Mouse (Mus musculus) liver, embryonic 12.5 days (tissue): Measurements from ENCODE around the gene Gm20509. TPM values are rescaled to one million over a fixed set of nuclear protein-coding genes. Genes with fewer than 3 reads are reported as not detected.
A peak's percentile ranks its signal among the peaks of the same experiment; 100 is the strongest.
"Not testable (repeated sequence)": the region's sequence is repeated elsewhere in the genome, so short reads cannot be mapped to it uniquely, and the experiment has no call there.

Experiments used
- ATAC-seq: fragments of 200-750 bp; cut with Nextera tagmentation; 2 replicates; pipeline ENCODE4 v1.8.0; 2017; ENCODE audit warnings: moderate number of reproducible peaks, mild to moderate bottlenecking, moderate library complexity
- H3K27ac ChIP-seq: fragments of 300-500 bp; sonication (generic); 2 replicates; pipeline ENCODE4 v1.5.1; 2016; ENCODE audit warnings: mild to moderate bottlenecking
- H3K27me3 ChIP-seq: fragments of 300-500 bp; sonication (generic); replicated peaks from 2 replicates; pipeline ENCODE4 v1.6.1; 2016; ENCODE audit warnings: mild to moderate bottlenecking, moderate library complexity
- H3K36me3 ChIP-seq: fragments of 300-500 bp; sonication (generic); 2 replicates; pipeline ENCODE4 v1.6.1; 2016; ENCODE audit warnings: mild to moderate bottlenecking, moderate library complexity
- H3K4me1 ChIP-seq: fragments of 300-500 bp; sonication (generic); 2 replicates; pipeline ENCODE4 v1.6.1; 2016
- H3K4me2 ChIP-seq: fragments of 300-500 bp; sonication (generic); 2 replicates; pipeline ENCODE4 v1.6.1; 2016; ENCODE audit warnings: mild to moderate bottlenecking, moderate library complexity
- H3K4me3 ChIP-seq: fragments of 300-500 bp; sonication (generic); 2 replicates; pipeline ENCODE4 v1.5.1; 2016; ENCODE audit warnings: mild to moderate bottlenecking, moderate library complexity
- H3K9ac ChIP-seq: fragments of 300-500 bp; sonication (generic); 2 replicates; pipeline ENCODE4 v1.6.1; 2016; ENCODE audit warnings: mild to moderate bottlenecking, moderate library complexity
- H3K9me3 ChIP-seq: fragments of 300-500 bp; sonication (generic); replicated peaks from 2 replicates; pipeline ENCODE4 v1.6.1; 2016; ENCODE audit warnings: mild to moderate bottlenecking, moderate library complexity
- WGBS: fragments of 180-500 bp; shearing (Covaris S2); methylation state at CpG from one replicate; pipeline ENCODE4 v1.1.7; 2016; ENCODE audit not compliant: insufficient replicate concordance; 5-methylcytosine and 5-hydroxymethylcytosine counted together
- polyA plus RNA-seq: library from polyadenylated mRNA; unstranded; fragments of >200 nt; fragmentation: Nextera tagmentation; extraction: Ambion mirVana; gene quantifications from 2 replicates; pipeline ENCODE4 v1.2.1, GENCODE M21; 2016

The Gm20509 gene
- polyA plus RNA-seq, 1 experiment from 2014 or later: not detected

DNA sequence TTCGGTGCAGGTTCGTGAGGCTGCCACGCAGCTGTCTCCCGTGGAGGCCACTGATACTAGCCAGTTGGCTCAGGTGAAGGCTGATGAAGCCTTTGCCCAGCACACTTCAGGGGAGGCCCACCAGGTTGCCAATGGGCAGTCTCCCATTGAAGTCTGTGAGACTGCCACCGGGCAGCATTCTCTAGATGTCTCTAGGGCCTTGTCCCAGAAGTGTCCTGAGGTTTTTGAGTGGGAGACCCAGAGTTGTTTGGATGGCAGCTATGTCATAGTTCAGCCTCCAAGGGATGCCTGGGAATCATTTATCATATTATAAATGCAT is 1.6 kb downstream of the Gm20509 start:
- peak overlapping the region; percentile 74 for H3K4me2 ChIP-seq
- WGBS: 44% methylated on average over 5 of the region's 5 CpGs
- no peak for ATAC-seq
- no peaks in the 10 kb centered on the region for H3K9me3 ChIP-seq
- peak overlapping the region; percentile 45 for H3K4me3 ChIP-seq
- H3K36me3 ChIP-seq: no peaks in the 10 kb centered on the region
- peaks cover 11% of the 10 kb centered on the region for H3K4me1 ChIP-seq
- H3K27ac ChIP-seq: no peak overlapping the region
- H3K9ac ChIP-seq: peak overlapping the region; percentile 29; the same call in 1 of the 2 replicates
- peaks cover 48% of the 10 kb centered on the region for H3K27me3 ChIP-seq

DNA sequence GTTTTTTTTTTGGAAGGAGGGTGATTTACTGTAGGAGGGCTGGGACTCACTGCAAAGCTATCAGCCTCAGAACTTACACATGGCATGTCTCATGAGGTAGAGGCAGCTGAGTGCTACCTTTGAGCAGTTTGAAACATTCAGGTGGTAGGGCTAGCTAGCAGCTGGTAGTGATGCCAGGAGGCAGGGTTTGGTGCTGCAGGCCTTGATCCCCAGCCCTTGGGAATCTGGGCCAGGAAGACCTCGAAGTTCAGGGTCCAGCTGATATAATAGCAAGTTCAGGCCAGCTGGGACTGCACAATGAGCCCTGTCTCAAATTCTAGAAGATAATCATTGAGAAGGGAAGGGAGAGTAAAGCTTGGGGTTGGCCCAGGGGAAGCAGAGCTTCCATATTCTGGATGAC is 2.9 kb downstream of the Gm20509 start:
- Histone ChIP-seq H3K4me1 (peaks cover 11% of the 10 kb centered on the region), H3K4me2 (no peak overlapping the region), H3K27ac (no peak overlapping the region), H3K9ac (no peak overlapping the region), H3K36me3 (no peaks in the 10 kb centered on the region), H3K27me3 (peaks cover 48% of the 10 kb centered on the region), H3K9me3 (no peaks in the 10 kb centered on the region), H3K4me3 (no peak overlapping the region)
- 38% methylated on average over 1 of the region's 1 CpGs for WGBS
- ATAC-seq: no peak

DNA sequence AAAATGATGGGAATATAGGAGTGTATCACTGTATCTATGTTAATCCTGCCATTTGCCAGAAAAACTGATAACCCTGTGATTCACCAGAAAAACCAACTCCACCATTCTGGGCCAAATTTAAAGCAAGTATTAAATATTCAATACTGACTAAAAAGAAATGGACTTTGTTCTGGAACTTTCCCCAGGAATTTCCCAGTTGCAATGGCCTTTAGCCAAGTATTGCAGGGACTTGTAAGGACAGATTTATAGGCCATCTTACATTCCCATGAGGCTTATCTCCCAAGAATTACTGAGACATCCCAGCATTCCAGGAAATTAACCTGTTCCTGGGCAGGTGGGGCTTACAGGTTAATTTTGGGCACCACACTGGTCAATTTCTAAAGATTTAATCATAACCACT is 3.5 kb downstream of the Gm20509 start:
- no peak overlapping the region for H3K4me3 ChIP-seq
- H3K4me2 ChIP-seq: no peak overlapping the region
- H3K36me3 ChIP-seq: no peaks in the 10 kb centered on the region
- no peaks in the 10 kb centered on the region for H3K9me3 ChIP-seq
- peaks cover 11% of the 10 kb centered on the region for H3K4me1 ChIP-seq
- H3K9ac ChIP-seq: no peak overlapping the region
- H3K27ac ChIP-seq: no peak overlapping the region
- peaks cover 48% of the 10 kb centered on the region for H3K27me3 ChIP-seq
- no peak for ATAC-seq

DNA sequence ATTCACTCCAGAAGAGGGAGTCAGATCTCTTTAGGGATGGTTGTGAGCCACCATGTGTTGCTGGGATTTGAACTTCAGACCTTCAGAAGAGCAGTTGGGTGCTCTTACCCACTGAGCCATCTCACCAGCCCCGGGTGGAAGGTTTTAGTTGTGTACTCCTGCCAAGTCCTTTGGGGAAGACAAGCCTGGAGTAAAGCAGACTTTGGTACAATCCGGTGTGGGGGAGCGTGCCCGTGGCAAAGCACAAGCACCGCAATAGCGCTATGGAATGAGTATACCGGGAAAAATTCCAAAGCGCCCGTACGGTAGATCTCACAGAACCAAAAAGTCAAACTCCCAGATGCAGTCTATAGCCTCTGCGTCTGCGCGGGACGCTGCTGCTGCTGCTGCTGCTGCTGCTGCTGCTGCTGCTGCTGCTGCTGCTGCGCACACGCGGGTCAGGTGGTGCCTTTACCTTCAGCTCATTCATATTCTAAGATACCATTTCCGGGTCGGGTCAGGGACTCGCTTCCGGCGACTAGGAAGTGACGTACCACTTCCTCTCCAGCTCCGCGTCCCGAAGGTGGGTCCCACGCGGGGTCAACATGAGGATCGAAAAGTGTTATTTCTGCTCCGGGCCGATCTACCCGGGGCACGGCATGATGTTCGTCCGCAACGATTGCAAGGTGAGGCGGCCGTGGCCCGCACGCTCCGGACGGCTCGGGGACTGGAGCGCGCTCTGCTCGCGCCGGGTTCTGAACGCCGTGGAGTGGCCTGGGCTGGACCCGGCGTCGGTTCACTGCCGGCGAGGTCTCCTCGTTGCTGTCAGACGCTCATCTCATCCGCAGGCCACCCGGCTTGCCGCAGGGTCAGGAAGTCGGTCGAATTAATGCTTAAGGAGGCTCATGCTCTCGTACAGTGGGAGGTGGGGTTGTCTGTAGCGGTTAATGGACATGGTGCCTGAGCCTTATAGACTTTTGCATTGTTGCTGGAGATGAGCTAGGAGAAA is 10.9 kb downstream of the Gm20509 start, which contains the start of gene Rsl24d1:
Gene Rsl24d1, plus strand, starts transcription at position 508 of the 988 bp plus-strand sequence.
- H3K36me3 ChIP-seq: peaks cover 31% of the 10 kb centered on the region
- no peaks in the 10 kb centered on the region for H3K9me3 ChIP-seq
- peaks cover 28% of the 10 kb centered on the region for H3K4me1 ChIP-seq
- H3K27me3 ChIP-seq: no peaks in the 10 kb centered on the region
- H3K4me3 ChIP-seq: peak within 1 kb of the TSS; percentile 94
- 1% methylated on average over 64 of the region's 64 CpGs for whole genome bisulfite sequencing
- H3K9ac ChIP-seq: peak within 1 kb of the TSS; percentile 81
- peak within 1 kb of the TSS; percentile 78 for H3K27ac ChIP-seq
- ATAC-seq: peak; percentile 94
- peak within 1 kb of the TSS; percentile 71 for H3K4me2 ChIP-seq

DNA sequence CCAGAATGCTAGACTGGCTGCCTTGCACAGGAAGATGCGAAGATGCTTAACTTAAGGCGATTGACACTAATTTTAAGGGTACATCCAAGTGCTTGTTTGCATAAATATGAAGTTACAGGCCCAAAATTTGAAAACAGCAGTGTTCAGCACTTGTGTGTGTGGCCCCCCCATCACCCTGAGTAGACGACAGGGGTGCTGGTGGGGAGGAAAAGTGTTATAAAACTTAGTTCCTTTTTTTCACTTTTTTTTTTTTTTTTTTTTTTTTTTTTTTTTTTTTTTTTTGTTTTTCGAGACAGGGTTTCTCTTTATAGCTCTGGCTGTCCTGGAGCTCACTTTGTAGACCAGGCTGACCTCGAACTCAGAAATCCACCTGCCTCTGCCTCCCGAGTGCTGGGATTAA is 14.4 kb downstream of the Gm20509 start:
- H3K9ac ChIP-seq, H3K4me3 ChIP-seq, H3K9me3 ChIP-seq, ATAC-seq, H3K27me3 ChIP-seq, H3K4me2 ChIP-seq, H3K27ac ChIP-seq: not testable (repeated sequence)
- peaks cover 63% of the 10 kb centered on the region for H3K36me3 ChIP-seq
- WGBS: 77% methylated on average over 5 of the region's 6 CpGs
- H3K4me1 ChIP-seq: peaks cover 28% of the 10 kb centered on the region

DNA sequence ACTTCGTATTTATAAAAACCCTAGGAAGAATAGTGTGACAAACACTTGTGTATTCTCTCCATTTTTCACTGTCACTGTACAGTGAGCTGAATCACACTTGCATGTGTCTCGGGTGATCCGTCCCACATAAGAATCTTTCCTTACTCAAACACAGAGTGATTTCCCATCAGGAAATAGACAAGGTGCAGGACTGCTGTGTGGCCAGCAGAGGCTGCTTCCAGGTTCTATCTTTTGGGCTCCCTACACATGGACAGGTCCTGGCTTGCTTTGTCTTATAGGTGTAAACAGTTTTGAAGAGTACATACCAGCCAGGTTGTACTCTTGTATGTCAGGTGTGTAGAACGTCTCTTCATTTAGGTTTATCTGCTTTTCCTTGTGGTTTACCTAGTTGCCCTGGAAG is 15.7 kb downstream of the Gm20509 start:
- Histone ChIP-seq H3K27ac (no peak overlapping the region), H3K9ac (no peak overlapping the region), H3K36me3 (peaks cover 73% of the 10 kb centered on the region), H3K4me2 (no peak overlapping the region), H3K27me3 (no peaks in the 10 kb centered on the region), H3K4me3 (no peak overlapping the region), H3K4me1 (peaks cover 20% of the 10 kb centered on the region), H3K9me3 (no peaks in the 10 kb centered on the region)
- ATAC-seq: no peak
- 79% methylated on average over 4 of the region's 4 CpGs for WGBS

DNA sequence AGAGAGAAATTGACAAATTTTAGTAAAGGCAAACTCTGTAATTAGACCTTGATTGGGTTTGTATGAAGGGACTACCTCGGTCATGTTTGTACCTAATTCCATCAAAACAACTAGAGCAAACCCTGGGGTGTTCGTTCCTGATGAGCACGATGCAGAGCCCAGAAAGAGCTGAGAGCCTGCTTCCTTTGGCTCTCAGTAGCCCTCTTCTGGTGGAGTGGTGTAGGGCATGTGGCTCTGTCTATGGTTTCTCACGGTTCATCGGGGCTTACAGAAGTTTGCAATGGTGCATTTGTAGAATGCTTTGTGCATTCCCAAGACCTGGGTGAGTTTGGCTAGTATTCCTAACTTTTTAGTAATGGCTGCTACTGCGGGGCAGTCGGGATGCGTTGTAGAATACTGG is 19.5 kb downstream of the Gm20509 start:
- H3K9ac ChIP-seq: no peak overlapping the region
- H3K9me3 ChIP-seq: no peaks in the 10 kb centered on the region
- 75% methylated on average over 8 of the region's 8 CpGs for WGBS
- no peak for ATAC-seq
- H3K4me3 ChIP-seq: no peak overlapping the region
- H3K4me2 ChIP-seq: no peak overlapping the region
- H3K27me3 ChIP-seq: no peaks in the 10 kb centered on the region
- no peak overlapping the region for H3K27ac ChIP-seq
- H3K4me1 ChIP-seq: peaks cover 7% of the 10 kb centered on the region; the same call in 1 of the 2 replicates
- peaks cover 91% of the 10 kb centered on the region for H3K36me3 ChIP-seq

DNA sequence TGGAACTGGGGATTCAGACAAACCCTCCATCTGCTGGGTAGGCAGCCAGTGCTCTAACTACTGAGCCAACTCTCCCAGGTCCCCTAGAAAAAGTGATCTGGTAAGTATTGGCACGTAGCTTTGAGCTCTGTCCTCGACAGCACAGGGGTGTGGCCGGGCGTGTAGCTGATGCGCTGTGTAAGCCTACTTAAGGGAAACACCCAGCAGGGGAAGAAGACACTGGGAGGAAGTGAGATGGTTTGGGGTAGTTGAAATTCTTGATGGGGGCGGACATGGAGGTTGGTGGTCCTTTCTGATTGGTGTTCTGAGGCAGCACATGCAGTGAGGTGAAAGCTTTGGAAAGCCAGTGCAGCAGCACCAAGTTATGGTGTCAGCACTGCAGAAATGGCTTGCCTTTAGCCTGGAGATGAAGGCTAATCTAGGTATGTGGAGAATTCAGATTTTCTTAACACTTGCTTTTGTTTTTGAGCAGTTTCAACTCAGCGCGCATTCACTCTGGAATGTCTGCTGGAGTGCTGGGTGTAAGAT is 22.8 kb downstream of the Gm20509 start:
- Histone ChIP-seq H3K4me1 (peaks cover 7% of the 10 kb centered on the region; the same call in 1 of the 2 replicates), H3K4me2 (no peak overlapping the region), H3K36me3 (peaks cover 96% of the 10 kb centered on the region), H3K9me3 (no peaks in the 10 kb centered on the region), H3K9ac (no peak overlapping the region), H3K27ac (no peak overlapping the region), H3K4me3 (no peak overlapping the region), H3K27me3 (no peaks in the 10 kb centered on the region)
- peak; percentile 55; the same call in 1 of the 2 replicates for ATAC-seq
- WGBS: 57% methylated on average over 8 of the region's 8 CpGs

DNA sequence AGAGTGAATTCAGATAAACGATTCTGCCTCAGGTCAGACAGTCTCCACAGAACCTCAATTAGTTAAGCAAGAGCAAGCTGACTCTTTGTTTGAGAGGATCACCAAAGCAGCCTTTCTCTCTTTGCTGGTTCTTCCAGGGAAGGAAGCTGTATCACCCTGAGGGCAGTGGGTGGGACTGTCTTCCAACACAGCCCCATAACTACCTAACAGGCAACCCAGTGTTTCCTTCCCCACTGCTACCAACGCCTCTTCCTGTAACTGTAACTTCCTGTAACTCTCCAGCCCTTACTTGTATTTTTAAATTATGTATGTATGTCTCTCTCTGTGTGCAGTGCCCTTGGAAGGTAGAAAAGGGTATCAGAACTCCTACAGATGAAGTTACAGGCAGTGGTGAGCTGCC is 25.2 kb downstream of the Gm20509 start:
- Histone ChIP-seq H3K36me3 (peaks cover 76% of the 10 kb centered on the region), H3K9me3 (no peaks in the 10 kb centered on the region), H3K27ac (no peak overlapping the region), H3K4me2 (no peak overlapping the region), H3K27me3 (no peaks in the 10 kb centered on the region), H3K4me1 (peaks cover 7% of the 10 kb centered on the region; the same call in 1 of the 2 replicates), H3K4me3 (no peak overlapping the region), H3K9ac (no peak overlapping the region)
- WGBS: 57% methylated on average over 2 of the region's 2 CpGs
- no peak for ATAC-seq

DNA sequence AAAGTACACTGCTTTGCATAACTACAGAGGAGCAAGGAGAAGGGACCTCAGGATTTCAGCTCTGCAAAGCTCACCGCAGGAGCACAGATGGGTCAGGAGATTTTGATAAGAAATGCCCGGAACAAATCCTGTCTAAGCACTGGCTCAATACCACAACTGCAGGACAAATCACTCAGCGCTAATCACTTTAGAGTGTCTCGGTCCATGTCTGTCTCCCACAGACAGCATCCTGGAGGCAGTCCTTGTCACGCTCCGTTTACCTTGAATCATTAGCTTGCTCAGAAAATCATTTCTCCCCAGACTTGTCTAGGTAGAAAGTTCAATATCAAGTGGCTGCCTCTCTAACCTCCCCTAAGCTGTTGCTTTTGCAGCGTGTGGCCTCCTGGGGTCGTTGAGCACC is 27.6 kb downstream of the Gm20509 start:
- Histone ChIP-seq H3K36me3 (peaks cover 54% of the 10 kb centered on the region), H3K4me2 (no peak overlapping the region), H3K27me3 (no peaks in the 10 kb centered on the region), H3K9ac (no peak overlapping the region), H3K9me3 (no peaks in the 10 kb centered on the region), H3K4me3 (no peak overlapping the region), H3K4me1 (peaks cover 5% of the 10 kb centered on the region; the same call in 1 of the 2 replicates), H3K27ac (no peak overlapping the region)
- WGBS: 73% methylated on average over 8 of the region's 8 CpGs
- ATAC-seq: no peak

DNA sequence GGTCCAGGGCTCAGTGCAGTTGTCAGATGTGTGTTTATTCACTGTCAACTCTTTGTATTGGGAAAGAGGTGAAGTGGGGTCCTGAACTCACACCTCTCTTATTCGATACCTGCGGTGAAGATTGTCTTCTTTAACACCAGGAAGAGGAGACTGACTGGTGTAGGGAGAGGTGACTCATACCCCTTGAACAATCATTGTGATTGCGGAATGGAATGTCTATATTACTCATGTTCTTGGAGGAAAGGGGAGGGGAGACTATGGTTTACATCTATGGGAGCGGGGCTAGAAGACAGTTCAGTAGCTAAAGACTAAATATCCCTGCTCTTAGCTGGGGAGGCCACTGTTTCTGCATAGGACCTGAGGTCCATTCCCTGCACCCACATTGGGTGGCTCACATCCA is 28.3 kb downstream of the Gm20509 start:
- ATAC-seq: no peak
- Histone ChIP-seq H3K9ac (no peak overlapping the region), H3K27me3 (no peaks in the 10 kb centered on the region), H3K4me3 (no peak overlapping the region), H3K9me3 (no peaks in the 10 kb centered on the region), H3K36me3 (peaks cover 48% of the 10 kb centered on the region), H3K27ac (no peak overlapping the region), H3K4me2 (no peak overlapping the region), H3K4me1 (no peaks in the 10 kb centered on the region)
- WGBS: 87% methylated on average over 4 of the region's 4 CpGs

DNA sequence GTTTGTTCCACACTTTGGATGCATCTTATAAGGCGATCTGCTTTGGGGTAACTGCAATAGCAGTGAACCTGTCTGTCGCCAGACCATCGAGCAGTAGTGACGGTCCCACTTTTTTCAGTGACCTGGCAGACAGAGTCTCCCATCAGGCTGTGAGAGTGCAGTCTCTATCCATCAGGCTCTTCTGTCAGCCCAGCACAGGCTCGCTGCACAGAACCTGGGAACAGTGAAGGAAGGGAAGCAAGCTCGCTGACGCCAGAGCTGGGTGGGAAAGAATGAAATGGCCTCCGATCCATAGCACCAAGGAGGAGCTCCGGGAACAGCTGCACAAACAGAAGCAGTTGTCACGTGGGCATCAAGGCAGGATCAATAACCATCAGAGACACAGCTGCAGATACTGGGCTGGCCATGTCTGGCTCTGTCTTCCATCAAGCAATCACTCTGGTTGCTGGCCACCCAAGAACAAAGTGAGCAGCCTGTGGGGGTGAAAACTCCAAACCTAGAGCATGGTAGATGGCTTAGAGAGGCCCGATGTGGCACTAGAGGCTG is 35.1 kb downstream of the Gm20509 start:
- WGBS: 56% methylated on average over 11 of the region's 11 CpGs
- Histone ChIP-seq H3K4me2 (no peak overlapping the region), H3K27me3 (no peaks in the 10 kb centered on the region), H3K9me3 (no peaks in the 10 kb centered on the region), H3K9ac (no peak overlapping the region), H3K4me3 (no peak overlapping the region), H3K4me1 (no peaks in the 10 kb centered on the region), H3K36me3 (no peaks in the 10 kb centered on the region), H3K27ac (no peak overlapping the region)
- ATAC-seq: no peak
